Mouse (Mus musculus) spleen, adult 2 months (tissue): ENCODE measurements around the gene Rab12. TPM values are rescaled to one million over a fixed set of nuclear protein-coding genes. Genes with fewer than 3 reads are reported as not detected.
A peak's percentile ranks its signal among the peaks of the same experiment; 100 is the strongest.

Source experiments
- DNase-seq, 2 experiments: peaks; one replicate each; pipeline versions ENCODE4 v3.0.0 to v3.0.0-alpha.2; 2012 to 2021; ENCODE audit warnings: low spot score in 2 of 2, low read depth in 1 of 2
- H3K27ac ChIP-seq: fragments of 200-500 bp; 2 replicates; pipeline ENCODE4 v1.5.1; 2012; ENCODE audit warnings: low read length, inconsistent platforms; ENCODE audit not compliant: insufficient read depth
- H3K27me3 ChIP-seq: fragments of 200-500 bp; 2 replicates; pipeline ENCODE4 v1.6.1; 2012; ENCODE audit warnings: mild to moderate bottlenecking, moderate library complexity, low read length, inconsistent platforms; ENCODE audit not compliant: control insufficient read depth, insufficient read depth
- H3K36me3 ChIP-seq: fragments of 200-500 bp; 2 replicates; pipeline ENCODE4 v1.6.1; 2012; ENCODE audit warnings: mild to moderate bottlenecking, low read length, inconsistent platforms; ENCODE audit not compliant: control insufficient read depth, insufficient read depth
- H3K4me1 ChIP-seq: fragments of 200-500 bp; 2 replicates; pipeline ENCODE4 v1.6.1; 2011; ENCODE audit warnings: inconsistent platforms; ENCODE audit not compliant: control insufficient read depth, insufficient read depth, insufficient read length
- H3K4me3 ChIP-seq: fragments of 200-500 bp; 2 replicates; pipeline ENCODE4 v1.5.1; 2011; ENCODE audit warnings: mild to moderate bottlenecking, inconsistent platforms; ENCODE audit not compliant: insufficient read depth, insufficient read length; ENCODE audit errors: extremely low read depth
- CTCF ChIP-seq: fragments of 200-500 bp; IDR thresholded peaks from 2 replicates; pipeline ENCODE4 v1.5.1; 2011; ENCODE audit warnings: mild to moderate bottlenecking, inconsistent platforms; ENCODE audit not compliant: insufficient read depth, insufficient read length, insufficient replicate concordance; ENCODE audit errors: extremely low read depth
- POLR2A ChIP-seq: fragments of 200-500 bp; IDR thresholded peaks from 2 replicates; pipeline ENCODE4 v1.6.1; 2011; ENCODE audit warnings: low read depth, low read length, inconsistent platforms
- WGBS: fragments of 180-500 bp; shearing (Covaris S2); methylation state at CpG from one replicate; pipeline ENCODE4 v1.1.7; 2018; 5-methylcytosine and 5-hydroxymethylcytosine counted together
- polyA plus RNA-seq: library from polyadenylated mRNA; depleted of rRNA; stranded (reverse); fragments of >200 nt; gene quantifications from 2 replicates; pipeline ENCODE4 v1.2.3, GENCODE M21; 2012

Gene Rab12
- polyA plus RNA-seq, 1 experiment, result 22.3 TPM

DNA sequence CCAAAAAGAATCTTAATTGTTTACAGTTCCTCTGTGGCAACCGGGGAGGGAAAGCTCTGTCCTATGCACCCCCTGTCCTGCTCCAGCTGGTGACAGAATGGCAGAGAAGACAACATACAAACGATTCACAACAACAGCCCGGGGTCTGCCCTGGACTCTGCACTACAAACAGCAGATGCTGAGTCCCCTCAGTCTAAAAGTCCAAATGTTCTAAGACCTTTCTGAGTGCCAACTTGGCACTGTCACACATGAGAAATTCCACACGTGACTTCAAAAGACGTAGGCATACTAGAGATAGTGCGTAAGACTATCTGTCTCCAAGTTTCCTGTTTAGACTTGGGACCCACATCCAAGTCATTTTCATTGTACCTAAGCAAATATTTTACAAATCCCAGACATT, 16.7 kb downstream of the Rab12 start:
- H3K36me3 ChIP-seq, result peaks cover 34% of the 10 kb centered on the region
- DNase-seq, result no peak
- H3K27me3 ChIP-seq, result no peaks in the 10 kb centered on the region
- H3K4me3 ChIP-seq, result no peak overlapping the region
- H3K27ac ChIP-seq, result no peak overlapping the region
- TF ChIP-seq CTCF (no peak), POLR2A (no peak)
- WGBS, result 91% methylated on average over 6 of the region's 6 CpGs
- H3K4me1 ChIP-seq, result no peaks in the 10 kb centered on the region

DNA sequence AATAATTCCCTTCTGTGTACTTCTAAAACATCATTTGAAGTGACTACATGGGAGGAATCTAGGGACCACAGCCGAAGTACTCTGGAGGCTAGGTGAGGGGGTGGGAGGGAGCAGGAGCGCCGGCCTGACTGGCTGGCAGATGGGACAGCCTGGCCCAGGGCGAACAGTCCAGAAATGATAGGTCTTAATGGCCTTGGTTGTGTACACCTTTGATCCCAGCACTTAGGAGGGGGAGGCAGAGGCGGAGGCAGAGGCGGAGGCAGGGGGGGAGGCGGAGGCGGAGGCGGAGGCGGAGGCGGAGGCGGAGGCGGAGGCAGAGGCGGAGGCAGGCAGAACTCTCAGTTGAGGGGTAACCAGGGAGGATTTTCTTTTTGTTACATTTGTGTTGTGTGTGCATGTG, 20.9 kb downstream of the Rab12 start:
- Histone ChIP-seq H3K27ac (no peak overlapping the region), H3K4me3 (no peak overlapping the region), H3K4me1 (no peaks in the 10 kb centered on the region), H3K36me3 (peaks cover 54% of the 10 kb centered on the region), H3K27me3 (no peaks in the 10 kb centered on the region)
- TF ChIP-seq CTCF (no peak), POLR2A (no peak)
- no peak for DNase-seq
- WGBS, result 91% methylated on average over 5 of the region's 14 CpGs

DNA sequence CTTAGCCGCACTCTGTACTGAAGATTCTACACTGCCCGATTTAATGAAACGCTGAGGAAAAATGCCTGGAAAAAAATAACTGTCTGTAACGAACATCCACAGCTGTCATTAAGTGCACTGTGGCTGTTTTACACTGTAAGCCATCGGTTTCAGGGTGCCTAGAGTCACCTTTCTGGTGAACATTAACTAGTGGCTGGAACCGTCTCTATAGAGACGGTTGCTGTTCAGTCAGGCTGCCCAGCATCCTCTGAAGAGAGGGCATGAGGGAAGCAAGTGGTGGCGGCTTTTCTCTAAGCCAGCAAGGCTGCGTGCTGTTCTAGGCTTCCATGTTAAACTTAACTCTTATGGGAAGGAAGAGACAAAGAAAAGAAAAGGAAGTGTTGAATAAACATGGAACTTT, 22.9 kb downstream of the Rab12 start:
- no peak for TF ChIP-seq CTCF
- no peak for TF ChIP-seq POLR2A
- Histone ChIP-seq H3K27ac (no peak overlapping the region), H3K4me1 (no peaks in the 10 kb centered on the region), H3K36me3 (peaks cover 48% of the 10 kb centered on the region), H3K27me3 (no peaks in the 10 kb centered on the region), H3K4me3 (no peak overlapping the region)
- 94% methylated on average over 9 of the region's 9 CpGs for WGBS
- DNase-seq, result no peak

DNA sequence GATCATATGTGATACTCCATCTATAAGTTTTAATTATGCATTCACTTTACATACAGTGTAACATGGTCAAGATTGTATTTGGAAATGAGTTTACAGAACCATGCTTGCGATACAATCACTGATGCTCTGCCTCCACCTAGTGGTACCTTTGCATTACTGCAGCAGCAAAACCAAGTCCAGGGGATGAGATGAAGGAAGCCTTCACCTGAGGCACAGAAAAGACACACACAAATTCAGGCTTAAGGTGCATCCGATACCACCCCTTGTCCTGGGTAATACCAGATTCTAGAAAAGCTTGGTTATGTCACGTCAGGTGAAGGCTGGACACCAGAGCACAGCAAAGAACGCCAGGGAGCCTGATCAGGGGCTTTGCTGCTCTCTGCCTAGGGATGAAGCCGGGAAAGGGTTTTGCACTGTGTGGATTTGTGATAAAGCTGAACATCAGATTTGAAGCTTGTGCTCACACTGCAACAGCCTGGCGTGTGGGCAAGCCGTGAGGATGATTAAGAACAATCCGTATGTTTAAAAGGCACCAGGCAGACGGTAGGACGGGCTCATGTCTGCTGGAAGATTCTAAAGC, 29.4 kb downstream of the Rab12 start:
- TF ChIP-seq POLR2A (no peak), CTCF (peak; percentile 67; the same call in 1 of the 2 replicates)
- DNase-seq, result peak; percentile 4 to 40
- no peaks in the 10 kb centered on the region for H3K4me1 ChIP-seq
- no peaks in the 10 kb centered on the region for H3K27me3 ChIP-seq
- WGBS, result 46% methylated on average over 10 of the region's 10 CpGs
- H3K4me3 ChIP-seq, result no peak overlapping the region
- peaks cover 8% of the 10 kb centered on the region for H3K36me3 ChIP-seq
- H3K27ac ChIP-seq, result no peak overlapping the region

DNA sequence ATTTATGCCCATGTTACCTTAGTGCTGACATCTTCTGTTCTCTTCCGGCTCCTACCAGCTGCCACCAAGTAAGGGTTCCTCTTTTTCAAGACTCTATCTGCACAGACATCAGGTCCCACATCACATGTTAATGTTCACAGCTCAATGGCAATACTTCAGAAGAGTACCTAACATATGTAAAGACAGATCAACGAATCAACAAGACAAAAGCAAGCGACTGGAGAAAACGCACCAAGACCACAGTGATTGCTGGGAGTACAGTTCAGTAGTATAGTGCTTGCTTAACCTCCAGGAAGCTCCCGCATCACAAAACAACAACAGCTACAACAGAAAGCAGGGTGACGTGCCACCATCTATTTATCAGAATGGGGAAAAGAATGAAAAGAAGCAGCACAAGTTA, 33.0 kb downstream of the Rab12 start:
- WGBS, result 65% methylated on average over 6 of the region's 6 CpGs
- Histone ChIP-seq H3K4me1 (no peaks in the 10 kb centered on the region), H3K36me3 (no peaks in the 10 kb centered on the region), H3K27ac (no peak overlapping the region), H3K4me3 (no peak overlapping the region), H3K27me3 (no peaks in the 10 kb centered on the region)
- no peak for DNase-seq
- TF ChIP-seq POLR2A, result no peak
- no peak for TF ChIP-seq CTCF

DNA sequence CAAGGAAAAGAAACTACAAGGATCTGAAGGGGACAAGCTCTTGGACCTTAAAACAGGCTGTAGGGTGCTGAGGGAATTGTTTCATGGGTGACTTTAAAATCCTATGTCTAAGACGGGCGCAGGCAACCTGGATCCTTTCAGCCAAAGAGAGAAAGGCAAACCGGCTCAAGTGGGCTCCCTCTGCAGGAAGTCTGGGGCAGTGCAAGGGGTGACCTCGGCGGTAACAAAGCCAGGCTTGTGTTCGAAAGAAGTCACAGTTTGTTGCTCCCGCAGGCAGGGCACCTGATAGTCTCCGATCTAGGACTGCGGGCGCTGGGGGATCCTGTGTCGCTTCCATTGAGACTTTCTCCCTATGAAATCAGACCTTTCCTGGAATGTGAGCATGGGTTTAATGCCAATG, 33.8 kb downstream of the Rab12 start:
- WGBS, result 18% methylated on average over 11 of the region's 11 CpGs
- H3K27me3 ChIP-seq, result no peaks in the 10 kb centered on the region
- H3K36me3 ChIP-seq, result no peaks in the 10 kb centered on the region
- H3K4me3 ChIP-seq, result no peak overlapping the region
- H3K4me1 ChIP-seq, result no peaks in the 10 kb centered on the region
- no peak overlapping the region for H3K27ac ChIP-seq
- TF ChIP-seq POLR2A, result no peak
- peak; percentile 77 for TF ChIP-seq CTCF
- DNase-seq, result peak in 1 of 2 experiments; percentile 45

DNA sequence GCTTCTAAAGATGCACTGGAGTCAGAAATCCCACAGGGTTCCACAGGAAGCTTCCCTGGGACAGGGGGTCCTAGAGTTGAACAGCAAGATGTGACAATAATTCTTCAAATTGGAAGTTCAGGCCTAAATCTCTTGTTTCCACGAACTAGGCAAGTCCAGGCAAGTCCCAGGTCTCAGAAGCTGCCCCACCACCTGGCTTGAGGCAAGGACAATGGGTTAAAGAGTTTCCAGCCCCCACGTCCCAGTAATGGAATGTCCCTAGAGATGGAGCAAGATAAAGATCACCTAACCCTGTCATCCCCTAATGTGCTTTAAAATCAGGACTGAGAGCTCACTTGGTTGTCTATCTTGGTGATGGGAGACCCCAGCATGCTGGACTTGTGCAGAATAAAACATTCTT, 34.6 kb downstream of the Rab12 start:
- Histone ChIP-seq H3K27ac (no peak overlapping the region), H3K4me3 (no peak overlapping the region), H3K4me1 (no peaks in the 10 kb centered on the region), H3K27me3 (peaks cover 3% of the 10 kb centered on the region), H3K36me3 (no peaks in the 10 kb centered on the region)
- no peak for TF ChIP-seq CTCF
- TF ChIP-seq POLR2A, result no peak
- WGBS, result 77% methylated on average over 2 of the region's 2 CpGs
- DNase-seq, result no peak
